Mouse (Mus musculus): ENCODE data around the gene Igf2bp2. TPM values are rescaled to one million over a fixed set of nuclear protein-coding genes. Genes with fewer than 3 reads are reported as not detected.

The Igf2bp2 gene
- 0.48 and 0.65 TPM in 2 replicates for polyA plus RNA-seq (2021; fragmentation: Nextera tagmentation)
- long read RNA-seq, experiment 1, partial matches to known transcripts: 1 of 4 reads
- long read RNA-seq, experiment 1, other reads (novel, unspliced or antisense): 2 of 4 reads
- long read RNA-seq, experiment 2: 0 reads

GRCm38 (mm10) chr16:22162512-22163455 is at the start of gene Igf2bp2:
Gene Igf2bp2 (minus strand): TSS chr16:22163299.

GRCm38 (mm10) chr16:22009099-22009584 is 154.0 kb downstream of the Igf2bp2 start, which contains the start of gene Senp2:
Gene Senp2 (plus strand): TSS chr16:22009484.

Other genes with a start within 250 kb of the Igf2bp2 start
- 19.8 and 25.1 TPM in 2 replicates for gene Tmem41a, start 215.7 kb downstream of the Igf2bp2 start, polyA plus RNA-seq (2021; fragmentation: Nextera tagmentation)
- gene Liph, start 167.6 kb downstream of the Igf2bp2 start, polyA plus RNA-seq (2021; fragmentation: Nextera tagmentation): 0.33 and 0.64 TPM in 2 replicates
- gene Senp2, start 153.8 kb downstream of the Igf2bp2 start, polyA plus RNA-seq (2021; fragmentation: Nextera tagmentation): 16.4 and 36.4 TPM in 2 replicates
- 40.2 and 42.3 TPM in 2 replicates for gene Tra2b, start 102.7 kb upstream of the Igf2bp2 start, polyA plus RNA-seq (2021; fragmentation: Nextera tagmentation)